Mouse (Mus musculus): Measurements from ENCODE around the gene Snx25.
"Not testable (repeated sequence)": the region's sequence is repeated elsewhere in the genome, so short reads cannot be mapped to it uniquely, and the experiment has no call there.

The Snx25 gene

DNA sequence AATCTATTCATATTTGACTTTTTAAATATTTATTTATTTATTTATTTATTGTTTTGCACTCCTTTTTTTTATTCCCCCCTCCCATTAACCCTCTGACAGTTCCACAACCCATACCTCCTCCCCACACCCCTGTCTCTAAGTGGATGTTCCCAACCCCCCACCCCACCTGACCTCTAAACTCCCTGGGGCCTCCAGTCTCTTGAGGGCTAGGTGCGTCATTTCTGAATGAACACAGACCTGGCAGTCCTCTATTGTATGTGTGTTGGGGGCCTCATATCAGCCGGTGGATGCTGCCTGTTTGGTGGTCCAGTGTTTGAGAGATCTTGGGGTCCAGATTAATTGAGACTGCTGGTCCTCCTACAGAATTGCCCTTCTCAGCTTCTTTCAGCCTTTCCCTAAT is 16.4 kb downstream of the Snx25 start:
- DNase-seq = not testable (repeated sequence)

- DNase-seq = no peak
These were observed 21.5 kb downstream of the Snx25 start for GRCm38 (mm10) chr8:46130426-46130825.

GRCm38 (mm10) chr8:46122498-46122897 is 29.5 kb downstream of the Snx25 start:
- no peak for DNase-seq

DNA sequence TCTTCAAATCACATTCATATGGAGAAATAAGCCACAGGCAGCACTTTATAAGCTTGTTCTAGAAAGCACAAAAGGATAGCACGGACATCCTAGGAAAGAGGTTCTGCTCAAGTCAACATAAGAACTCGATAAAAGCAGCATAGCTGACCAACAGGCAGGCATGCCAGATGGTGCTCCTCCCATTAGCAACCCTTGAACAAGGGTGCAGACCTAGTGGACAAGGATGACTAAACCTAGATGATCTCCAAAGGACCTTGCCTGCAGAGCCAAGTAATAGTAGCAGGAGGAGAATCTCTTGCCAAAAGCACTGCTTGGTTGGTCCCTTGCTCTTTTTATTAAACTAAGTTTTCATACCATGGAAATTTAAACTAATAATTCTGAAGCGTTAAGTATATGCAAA is 32.8 kb downstream of the Snx25 start:
- no peak for DNase-seq

DNA sequence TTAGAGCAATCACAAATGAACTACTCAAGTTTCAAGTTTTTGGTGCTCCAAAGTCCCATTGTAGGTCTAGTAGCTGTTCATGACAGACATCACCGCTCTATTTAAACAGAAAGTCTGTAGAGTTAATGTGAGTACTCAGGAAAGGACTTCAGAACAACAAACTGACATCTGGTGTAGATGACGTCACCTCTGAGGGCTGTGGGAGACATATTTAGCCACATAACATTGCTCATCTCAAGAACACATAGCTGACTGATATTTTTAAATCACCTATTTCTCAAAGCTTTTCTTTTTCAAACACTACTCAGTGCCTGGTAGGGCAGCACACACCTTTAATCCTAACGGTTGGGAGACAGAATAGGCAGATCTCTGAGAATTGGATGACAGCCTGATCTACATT is 34.8 kb downstream of the Snx25 start:
- no peak for DNase-seq

GRCm38 (mm10) chr8:46113421-46114170 is 38.4 kb downstream of the Snx25 start:
- not testable (repeated sequence) for DNase-seq

DNA sequence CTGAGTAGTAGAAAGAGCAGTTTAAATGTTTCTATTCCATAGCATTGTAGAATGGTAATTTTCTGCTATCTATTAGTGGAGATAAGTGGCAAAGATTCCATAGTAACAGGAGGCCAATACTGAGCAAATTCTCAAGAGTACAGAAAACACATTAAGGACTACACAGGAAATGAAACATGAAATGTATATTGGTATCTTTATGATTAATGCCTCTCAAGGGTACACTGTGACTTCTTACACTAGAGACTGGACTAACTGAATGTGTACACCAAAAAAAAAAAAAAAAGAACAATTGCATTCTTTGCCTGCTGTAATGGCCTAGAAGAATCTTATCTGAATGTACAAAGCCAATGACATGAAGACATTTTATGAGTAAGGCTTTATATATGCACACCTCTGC is 44.3 kb downstream of the Snx25 start:
- no peak for DNase-seq

DNA sequence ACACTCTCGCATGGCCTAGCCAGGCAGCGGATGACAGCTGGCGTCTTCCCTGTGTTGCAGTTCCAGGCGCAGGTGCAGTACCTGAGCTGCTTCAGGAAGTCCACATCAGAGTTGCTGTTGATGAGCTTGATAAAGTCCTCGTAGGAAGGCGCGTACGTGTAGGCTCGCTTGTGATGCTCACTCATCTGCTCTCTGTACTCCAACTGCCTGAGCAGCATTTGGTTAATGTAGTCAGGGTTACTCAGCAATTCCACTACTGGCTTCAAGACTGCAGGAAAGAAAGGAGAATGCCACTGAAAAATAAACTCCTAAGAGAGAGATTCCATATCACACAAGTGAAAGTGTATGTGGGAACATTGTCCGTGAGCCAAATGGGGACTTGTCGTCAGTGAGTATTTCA is 48.5 kb downstream of the Snx25 start:
- DNase-seq = no peak

DNA sequence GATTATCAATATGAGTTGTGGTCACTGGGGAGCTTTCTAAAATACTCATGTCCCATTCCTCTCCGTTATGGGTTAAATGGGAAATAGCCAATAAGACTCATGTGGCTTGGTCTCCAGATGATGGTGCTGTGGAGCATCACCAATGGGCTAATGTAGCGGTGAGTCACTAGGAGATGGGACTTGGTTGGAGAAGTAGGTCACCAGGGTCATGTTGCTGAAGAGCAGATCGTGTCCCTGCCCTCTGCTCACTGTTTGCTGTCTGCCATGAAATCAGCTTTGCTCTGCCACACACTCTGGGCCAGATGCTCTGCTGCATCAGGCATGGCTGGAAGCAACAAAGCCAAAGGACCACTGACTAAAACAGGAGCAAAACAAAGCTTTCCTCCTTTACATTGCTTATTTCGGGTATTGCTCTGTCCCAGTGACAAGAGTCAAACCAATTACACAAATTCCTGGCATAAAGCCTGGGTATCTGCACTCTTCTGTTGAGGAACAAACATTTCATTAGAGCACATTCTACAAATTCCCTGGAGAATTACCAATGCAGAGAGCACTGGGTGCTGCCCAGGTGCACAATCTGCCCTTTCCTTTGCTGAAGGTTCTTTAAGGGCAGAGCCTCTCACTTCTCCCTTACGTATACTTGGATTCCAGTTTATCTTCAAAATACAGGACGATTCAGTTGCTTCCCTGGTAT is 59.1 kb downstream of the Snx25 start:
- no peak for DNase-seq

DNA sequence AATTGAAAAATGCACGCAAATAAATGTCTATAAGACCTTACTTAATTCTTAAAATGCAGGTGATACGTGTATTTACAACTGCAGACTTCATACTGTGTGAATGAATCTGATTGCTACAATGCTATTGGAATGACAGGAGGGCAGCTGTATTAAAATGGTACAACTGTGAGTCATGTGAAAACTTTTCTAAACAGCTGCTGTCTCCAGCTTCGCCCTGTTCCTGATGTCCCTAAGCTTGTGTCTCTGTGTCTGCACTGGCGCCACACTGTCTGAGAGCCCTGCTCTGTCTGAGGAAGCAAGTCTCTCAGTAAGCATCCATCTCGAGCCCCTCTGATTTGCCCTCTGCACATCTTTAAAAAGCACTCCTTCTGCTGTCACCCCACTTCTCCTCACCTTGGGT is 68.8 kb downstream of the Snx25 start:
- no peak for DNase-seq

DNA sequence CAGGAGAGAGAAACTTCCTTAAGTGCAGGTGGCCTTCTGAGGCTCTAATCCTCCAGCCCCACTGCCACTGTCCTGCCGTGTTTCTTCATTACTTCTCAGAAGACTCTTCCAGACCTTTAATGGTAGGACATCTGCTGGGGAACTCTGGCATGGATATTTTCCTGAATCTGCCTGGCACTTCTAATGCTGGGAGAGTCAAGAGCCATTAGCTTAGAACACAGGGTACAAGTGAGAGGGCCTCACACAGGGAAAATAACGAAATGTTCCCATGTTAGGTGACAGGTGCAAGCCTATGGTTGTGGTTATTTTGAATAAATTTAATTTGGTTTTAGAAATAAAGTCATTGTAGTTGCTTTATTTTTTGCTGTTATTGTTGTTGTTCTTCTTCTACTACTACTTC is 70.9 kb downstream of the Snx25 start:
- no peak for DNase-seq

DNA sequence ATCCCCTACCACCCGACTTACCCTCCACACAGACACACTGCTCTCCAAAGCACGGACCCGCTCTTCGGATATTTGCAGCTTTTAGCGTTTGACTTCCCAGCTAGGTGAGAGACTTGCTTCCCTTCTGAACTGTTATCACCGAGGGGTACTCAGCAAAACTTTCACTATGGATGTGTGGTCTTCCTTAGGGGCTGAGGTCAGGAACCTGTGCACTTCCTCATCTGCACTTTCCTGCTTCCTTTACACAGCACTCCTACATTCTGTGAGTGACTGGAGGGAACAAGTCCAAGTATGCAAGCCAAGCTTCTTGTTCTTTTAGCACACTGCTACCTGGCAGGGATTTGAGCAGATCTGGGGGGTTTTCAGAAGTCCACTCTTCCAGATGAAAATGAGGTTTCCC is 73.1 kb downstream of the Snx25 start:
- no peak for DNase-seq

DNA sequence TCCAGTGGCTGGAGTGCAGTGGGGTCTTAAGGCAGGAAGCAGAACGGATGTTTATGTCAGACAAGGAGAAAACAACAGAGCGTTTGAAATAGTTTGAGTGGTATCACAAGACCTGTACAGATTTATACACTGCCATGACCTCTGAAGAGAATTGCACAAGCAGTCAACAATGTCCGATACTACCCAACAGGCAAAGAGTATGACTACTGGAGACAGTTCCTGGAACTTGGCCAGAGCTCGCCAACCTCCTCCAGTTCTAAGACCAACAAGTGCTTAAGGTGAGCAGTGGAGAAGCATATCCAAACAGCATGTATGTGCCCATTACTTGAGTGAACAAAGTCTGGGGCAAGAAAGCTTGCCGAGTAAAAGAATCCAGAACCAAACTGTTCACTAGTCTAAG is 76.7 kb downstream of the Snx25 start:
- no peak for DNase-seq

GRCm38 (mm10) chr8:46073540-46074140 is 78.3 kb downstream of the Snx25 start:
- DNase-seq = no peak

- DNase-seq = no peak
These were observed 79.2 kb downstream of the Snx25 start for GRCm38 (mm10) chr8:46072798-46073197.

DNA sequence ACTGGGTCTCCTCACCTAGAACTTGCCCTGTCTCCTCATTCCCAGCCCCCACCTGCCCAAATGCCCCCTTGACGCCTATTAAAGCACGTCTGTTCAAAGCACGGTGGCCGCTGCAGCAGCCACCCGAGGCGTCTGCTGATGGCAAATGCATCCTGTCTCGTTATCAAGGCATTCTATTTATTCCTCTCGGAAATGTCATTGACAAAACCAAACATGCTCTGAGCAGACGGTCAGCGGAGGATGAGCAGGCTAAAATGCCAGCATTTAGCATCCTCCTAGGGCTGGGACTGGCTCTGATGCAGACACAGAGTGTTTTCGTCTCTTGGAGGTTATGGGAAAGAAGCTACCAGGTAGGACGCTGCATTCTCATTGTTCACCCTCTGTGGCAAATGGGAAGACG is 111.7 kb downstream of the Snx25 start:
- DNase-seq = no peak

DNA sequence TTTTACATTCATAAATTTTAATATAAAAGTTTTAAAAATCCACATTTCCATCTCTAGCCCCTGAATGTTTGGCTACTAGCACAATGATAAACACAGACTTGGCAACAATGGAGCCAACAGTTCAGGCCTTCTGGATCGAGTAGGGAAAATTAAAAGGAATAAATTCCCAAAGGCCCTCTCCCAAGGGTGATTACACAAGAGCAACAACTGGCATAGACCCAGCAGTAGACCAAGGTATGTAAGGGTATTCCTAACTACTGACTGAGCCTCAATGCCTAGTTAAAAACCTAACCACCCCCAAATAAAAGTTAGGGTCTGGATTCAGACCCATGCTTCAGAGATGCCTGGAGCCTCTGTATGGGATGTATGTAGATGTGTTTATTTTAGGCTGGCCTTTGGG is 112.3 kb downstream of the Snx25 start:
- no peak for DNase-seq

DNA sequence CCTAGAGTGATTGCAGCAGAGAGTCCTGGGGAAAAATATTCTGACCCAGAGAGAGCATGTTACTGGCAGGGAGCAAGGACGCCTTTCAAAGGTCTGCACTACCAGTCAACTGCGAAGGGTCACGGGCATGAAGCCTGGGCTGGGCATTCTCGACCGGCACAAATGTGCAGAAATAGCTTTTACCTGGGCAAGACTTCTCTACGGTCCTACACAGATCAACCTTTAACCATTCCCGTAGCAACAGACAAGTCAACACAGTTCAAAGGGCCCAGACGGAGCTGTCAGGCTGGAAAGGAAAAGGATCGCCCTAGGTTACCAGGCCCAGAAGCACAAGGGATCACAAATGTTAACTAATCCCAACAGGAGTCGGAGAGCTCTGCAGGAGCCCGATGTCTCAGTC is 115.7 kb downstream of the Snx25 start:
- no peak for DNase-seq

- DNase-seq = no peak
These were observed 127.6 kb downstream of the Snx25 start for GRCm38 (mm10) chr8:46024392-46024791.

DNA sequence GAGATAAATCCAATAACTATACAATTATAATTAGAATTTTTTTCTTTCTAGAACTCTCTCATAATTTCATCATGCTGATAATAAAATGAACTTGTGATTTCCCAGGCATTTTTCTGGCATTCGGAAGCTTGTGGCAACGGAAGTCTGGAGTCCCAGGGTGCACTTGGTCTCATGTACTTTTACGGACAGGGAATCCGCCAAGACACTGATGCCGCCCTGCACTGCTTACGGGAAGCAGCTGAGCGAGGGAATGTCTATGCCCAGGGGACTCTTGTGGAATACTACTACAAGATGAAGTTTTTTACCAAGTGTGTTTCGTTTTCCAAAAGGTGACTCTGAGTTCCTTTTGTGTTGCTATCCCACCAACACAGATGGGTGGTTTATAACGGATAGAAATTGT is 129.2 kb downstream of the Snx25 start:
- no peak for DNase-seq

DNA sequence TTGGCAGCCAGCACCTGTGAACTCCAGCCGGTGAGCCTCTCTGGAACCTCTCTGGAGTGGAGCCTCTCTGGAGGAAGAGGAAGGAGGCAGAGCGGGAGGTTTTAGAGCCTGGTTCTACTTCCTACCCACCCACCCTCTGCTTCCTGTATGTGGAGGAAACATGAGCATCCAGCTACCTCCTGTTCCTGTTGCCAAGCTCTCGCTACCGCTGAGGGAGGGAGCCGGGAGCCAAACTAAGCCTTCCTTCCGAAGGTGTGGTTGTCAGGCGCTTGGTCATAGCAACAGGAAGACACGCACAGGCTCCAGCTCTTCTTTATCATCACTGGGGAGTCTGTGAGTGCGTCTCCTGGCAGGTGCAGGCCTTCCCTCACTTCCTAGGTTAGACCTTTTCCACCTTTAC is 129.8 kb downstream of the Snx25 start:
- no peak for DNase-seq

DNA sequence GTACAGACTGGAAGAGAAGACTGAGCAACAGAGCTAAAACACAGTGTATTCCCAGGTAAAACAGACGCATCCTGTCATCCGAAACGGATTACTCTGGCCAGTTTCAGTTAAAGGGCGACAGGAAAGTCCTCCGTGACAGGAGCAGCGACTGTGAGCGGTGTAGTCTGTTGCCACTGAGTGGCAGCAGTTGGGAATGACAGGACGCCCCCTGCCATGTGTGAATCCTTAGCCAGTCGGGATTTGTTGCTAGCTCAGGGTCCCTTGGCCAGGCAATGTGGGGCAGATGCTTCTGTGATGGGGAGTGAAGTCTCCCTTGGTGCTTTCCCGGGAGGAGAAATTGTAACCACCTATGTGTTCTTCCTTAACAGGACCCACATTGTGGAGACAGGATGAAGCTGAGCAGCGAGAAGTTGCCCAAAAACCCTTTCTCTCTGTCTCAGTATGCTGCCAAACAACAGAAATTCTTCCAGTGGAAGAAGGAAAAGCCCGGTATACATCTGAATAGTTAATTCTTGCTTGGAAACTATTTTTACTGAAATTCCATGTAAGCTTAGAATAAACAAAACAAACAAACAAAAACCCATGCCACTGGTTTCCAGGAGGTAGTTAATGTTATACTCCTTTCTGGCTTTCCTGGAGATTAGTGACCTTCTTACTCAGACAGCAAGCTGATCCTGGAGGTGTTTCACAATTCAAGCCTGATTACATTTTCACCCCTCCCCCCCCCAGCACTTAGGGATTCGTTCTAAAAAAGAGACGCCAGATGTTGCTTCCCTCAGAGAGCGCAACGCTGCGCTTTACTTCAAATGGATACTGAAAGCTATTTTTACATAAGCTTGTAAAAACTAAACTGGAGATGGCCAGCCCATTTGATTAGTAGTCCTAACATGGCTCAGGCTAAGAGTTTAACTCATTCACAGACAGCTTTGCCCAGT is 140.9 kb downstream of the Snx25 start:
- peak; percentile 68 for DNase-seq

DNA sequence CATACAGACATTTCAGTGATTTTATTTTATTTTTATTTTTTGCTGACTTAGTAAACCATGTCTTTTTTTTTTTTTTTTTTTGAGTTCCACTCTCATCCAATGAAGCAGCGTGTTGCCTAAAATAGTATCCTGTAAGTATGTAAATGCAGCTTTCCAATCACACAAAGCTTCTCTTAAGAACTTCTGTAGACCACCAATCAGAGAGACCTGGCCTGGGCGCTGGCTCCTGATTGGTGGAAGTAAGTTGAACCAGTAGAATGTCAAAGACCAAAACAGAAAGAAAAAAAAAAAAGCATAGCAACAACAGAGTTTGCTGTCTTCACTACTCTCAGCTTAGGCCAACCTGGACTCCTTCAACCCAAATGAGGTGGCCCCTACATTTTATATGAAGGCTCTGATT is 141.7 kb downstream of the Snx25 start:
- DNase-seq = peak; percentile 13
